Mouse (Mus musculus): ENCODE data around the gene Pde4c. TPM values are rescaled to one million over a fixed set of nuclear protein-coding genes. Genes with fewer than 3 reads are reported as not detected.

The Pde4c gene
- polyA plus RNA-seq, 1 experiment, result not detected

- TF ChIP-seq POLR2A (IDR thresholded peaks at IDR 0.05; ENCODE audit: insufficient read depth, low read depth, low read length), result no peak
- TF ChIP-seq CTCF (IDR thresholded peaks at IDR 0.05; ENCODE audit: insufficient read depth, low read depth, low read length), result no peak
- Histone ChIP-seq H3K27ac (ENCODE audit: insufficient read depth, low read depth, low read length) (no peak overlapping the region), H3K4me3 (ENCODE audit: insufficient read depth, low read depth, low read length) (no peak overlapping the region), H3K4me1 (ENCODE audit: control insufficient read depth, insufficient read depth, low read length) (peaks cover 6% of the 10 kb centered on the region)
- WGBS, result 83% methylated on average over 7 of the region's 7 CpGs
Observed at GRCm38 (mm10) chr8:70713991-70714390, 9.5 kb upstream of the Pde4c start.

- peaks cover 6% of the 10 kb centered on the region for H3K4me1 ChIP-seq (ENCODE audit: control insufficient read depth, insufficient read depth, low read length)
- WGBS, result 86% methylated on average over 2 of the region's 2 CpGs
- no peak overlapping the region for H3K4me3 ChIP-seq (ENCODE audit: insufficient read depth, low read depth, low read length)
- H3K27ac ChIP-seq (ENCODE audit: insufficient read depth, low read depth, low read length), result no peak overlapping the region
- TF ChIP-seq POLR2A (IDR thresholded peaks at IDR 0.05; ENCODE audit: insufficient read depth, low read depth, low read length) (no peak), CTCF (IDR thresholded peaks at IDR 0.05; ENCODE audit: insufficient read depth, low read depth, low read length) (no peak)
Observed at GRCm38 (mm10) chr8:70715086-70715485, 8.4 kb upstream of the Pde4c start.

- TF ChIP-seq CTCF (IDR thresholded peaks at IDR 0.05; ENCODE audit: insufficient read depth, low read depth, low read length) (no peak), POLR2A (IDR thresholded peaks at IDR 0.05; ENCODE audit: insufficient read depth, low read depth, low read length) (no peak)
- H3K4me3 ChIP-seq (ENCODE audit: insufficient read depth, low read depth, low read length), result no peak overlapping the region
- peaks cover 6% of the 10 kb centered on the region for H3K4me1 ChIP-seq (ENCODE audit: control insufficient read depth, insufficient read depth, low read length)
- 89% methylated on average over 40 of the region's 40 CpGs for WGBS
- no peak overlapping the region for H3K27ac ChIP-seq (ENCODE audit: insufficient read depth, low read depth, low read length)
Observed at GRCm38 (mm10) chr8:70716521-70717400, 6.8 kb upstream of the Pde4c start.

- WGBS, result 3% methylated on average over 19 of the region's 19 CpGs
- Histone ChIP-seq H3K4me3 (ENCODE audit: insufficient read depth, low read depth, low read length) (no peak within 1 kb of the TSS), H3K27ac (ENCODE audit: insufficient read depth, low read depth, low read length) (no peak within 1 kb of the TSS), H3K4me1 (ENCODE audit: control insufficient read depth, insufficient read depth, low read length) (peaks cover 6% of the 10 kb centered on the region)
- TF ChIP-seq CTCF (IDR thresholded peaks at IDR 0.05; ENCODE audit: insufficient read depth, low read depth, low read length) (peak; percentile 75), POLR2A (IDR thresholded peaks at IDR 0.05; ENCODE audit: insufficient read depth, low read depth, low read length) (no peak)
Observed at GRCm38 (mm10) chr8:70718297-70718696, 5.2 kb upstream of the Pde4c start, which contains the start of gene Gm3336. Gene Gm3336 (plus strand): TSS chr8:70718543.

GRCm38 (mm10) chr8:70719796-70720270 lies 3.7 kb upstream of the Pde4c start:
- Histone ChIP-seq H3K4me3 (ENCODE audit: insufficient read depth, low read depth, low read length) (no peak overlapping the region), H3K27ac (ENCODE audit: insufficient read depth, low read depth, low read length) (no peak overlapping the region), H3K4me1 (ENCODE audit: control insufficient read depth, insufficient read depth, low read length) (peaks cover 6% of the 10 kb centered on the region)
- WGBS, result 67% methylated on average over 9 of the region's 9 CpGs
- TF ChIP-seq POLR2A (IDR thresholded peaks at IDR 0.05; ENCODE audit: insufficient read depth, low read depth, low read length), result no peak
- TF ChIP-seq CTCF (IDR thresholded peaks at IDR 0.05; ENCODE audit: insufficient read depth, low read depth, low read length), result no peak

GRCm38 (mm10) chr8:70720739-70721138 lies 2.8 kb upstream of the Pde4c start:
- Histone ChIP-seq H3K27ac (ENCODE audit: insufficient read depth, low read depth, low read length) (no peak overlapping the region), H3K4me3 (ENCODE audit: insufficient read depth, low read depth, low read length) (no peak overlapping the region), H3K4me1 (ENCODE audit: control insufficient read depth, insufficient read depth, low read length) (peaks cover 6% of the 10 kb centered on the region)
- TF ChIP-seq POLR2A (IDR thresholded peaks at IDR 0.05; ENCODE audit: insufficient read depth, low read depth, low read length), result no peak
- TF ChIP-seq CTCF (IDR thresholded peaks at IDR 0.05; ENCODE audit: insufficient read depth, low read depth, low read length), result peak; percentile 67
- 3% methylated on average over 3 of the region's 3 CpGs for WGBS

GRCm38 (mm10) chr8:70721601-70722000 lies 1.9 kb upstream of the Pde4c start:
- H3K4me3 ChIP-seq (ENCODE audit: insufficient read depth, low read depth, low read length), result no peak overlapping the region
- peaks cover 6% of the 10 kb centered on the region for H3K4me1 ChIP-seq (ENCODE audit: control insufficient read depth, insufficient read depth, low read length)
- 88% methylated on average over 8 of the region's 8 CpGs for WGBS
- TF ChIP-seq POLR2A (IDR thresholded peaks at IDR 0.05; ENCODE audit: insufficient read depth, low read depth, low read length), result no peak
- no peak for TF ChIP-seq CTCF (IDR thresholded peaks at IDR 0.05; ENCODE audit: insufficient read depth, low read depth, low read length)
- no peak overlapping the region for H3K27ac ChIP-seq (ENCODE audit: insufficient read depth, low read depth, low read length)

- H3K27ac ChIP-seq (ENCODE audit: insufficient read depth, low read depth, low read length), result no peak overlapping the region
- no peak for TF ChIP-seq CTCF (IDR thresholded peaks at IDR 0.05; ENCODE audit: insufficient read depth, low read depth, low read length)
- H3K4me3 ChIP-seq (ENCODE audit: insufficient read depth, low read depth, low read length), result no peak overlapping the region
- H3K4me1 ChIP-seq (ENCODE audit: control insufficient read depth, insufficient read depth, low read length), result no peaks in the 10 kb centered on the region
- 83% methylated on average over 12 of the region's 12 CpGs for WGBS
Observed at GRCm38 (mm10) chr8:70724216-70724615, 696 bp downstream of the Pde4c start.

- Histone ChIP-seq H3K27ac (ENCODE audit: insufficient read depth, low read depth, low read length) (no peak overlapping the region), H3K4me3 (ENCODE audit: insufficient read depth, low read depth, low read length) (no peak overlapping the region), H3K4me1 (ENCODE audit: control insufficient read depth, insufficient read depth, low read length) (peaks cover 8% of the 10 kb centered on the region; the same call in 1 of the 2 replicates)
- WGBS, result 52% methylated on average over 14 of the region's 14 CpGs
- TF ChIP-seq CTCF (IDR thresholded peaks at IDR 0.05; ENCODE audit: insufficient read depth, low read depth, low read length) (no peak), POLR2A (IDR thresholded peaks at IDR 0.05; ENCODE audit: insufficient read depth, low read depth, low read length) (no peak)
Observed at GRCm38 (mm10) chr8:70725792-70726447, 2.4 kb downstream of the Pde4c start.
